Mouse (Mus musculus) T-helper 2 cell (primary cell): ENCODE data around the gene Ctsd.

Experiments
- in situ Hi-C: fragments of 300-600 bp; cut with MboI, MseI; formaldehyde crosslinking; loops from one replicate; pipeline ENCODE4 v1.15.1; 2025; ENCODE audit warnings: high pct_unique_total_duplicates

The Ctsd gene

DNA sequence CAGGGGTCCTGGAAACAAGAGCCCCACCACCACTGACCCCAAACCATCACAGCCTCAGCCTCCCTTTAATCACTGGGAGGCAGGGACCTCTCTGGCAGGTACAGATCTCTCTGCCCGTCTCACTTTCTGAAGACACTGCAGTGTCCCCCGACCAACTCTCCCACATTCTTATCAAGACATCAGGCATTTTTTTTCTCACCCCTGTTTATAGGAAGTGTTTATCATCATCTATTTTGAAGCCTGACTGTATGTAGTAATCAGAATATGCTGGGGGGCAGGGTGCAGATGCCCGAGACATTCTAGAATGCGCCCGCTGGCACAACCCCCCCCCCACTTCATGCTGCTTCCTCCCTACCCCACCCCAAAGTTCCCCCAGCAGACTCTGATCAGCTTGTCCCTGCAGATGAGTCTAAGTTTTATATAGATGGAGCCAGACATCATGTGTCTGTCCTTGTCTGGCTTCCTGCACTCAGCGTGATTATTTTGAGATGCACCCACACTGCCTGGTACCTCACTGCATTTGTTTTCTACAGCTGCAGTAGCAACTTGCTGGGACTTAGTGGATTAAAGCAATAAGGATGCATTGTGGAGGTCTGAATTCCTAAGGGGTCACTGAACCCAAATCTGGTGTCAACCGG is 12.4 kb upstream of the Ctsd start:
- in situ Hi-C loops = no loop called here

DNA sequence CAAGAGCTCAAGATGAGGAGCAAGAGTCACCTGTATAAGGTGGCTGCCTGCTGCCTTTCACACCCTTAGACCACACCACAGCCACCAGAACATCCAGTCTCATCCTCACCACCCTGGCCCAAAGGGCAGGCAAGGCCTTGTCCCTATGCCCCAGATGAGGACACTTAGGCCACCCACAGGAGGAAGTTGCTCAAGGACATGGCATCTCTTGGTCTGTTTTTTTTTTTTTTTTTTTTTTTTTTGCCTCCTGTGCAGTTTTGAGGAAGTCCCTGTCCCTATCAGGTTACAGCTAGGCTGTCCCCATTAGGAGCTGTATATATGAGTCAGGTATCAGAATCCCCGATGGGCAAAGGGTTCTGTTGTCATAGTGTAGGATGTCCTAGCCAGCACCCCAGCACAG is 11.4 kb upstream of the Ctsd start:
- in situ Hi-C loops = no loop called here

DNA sequence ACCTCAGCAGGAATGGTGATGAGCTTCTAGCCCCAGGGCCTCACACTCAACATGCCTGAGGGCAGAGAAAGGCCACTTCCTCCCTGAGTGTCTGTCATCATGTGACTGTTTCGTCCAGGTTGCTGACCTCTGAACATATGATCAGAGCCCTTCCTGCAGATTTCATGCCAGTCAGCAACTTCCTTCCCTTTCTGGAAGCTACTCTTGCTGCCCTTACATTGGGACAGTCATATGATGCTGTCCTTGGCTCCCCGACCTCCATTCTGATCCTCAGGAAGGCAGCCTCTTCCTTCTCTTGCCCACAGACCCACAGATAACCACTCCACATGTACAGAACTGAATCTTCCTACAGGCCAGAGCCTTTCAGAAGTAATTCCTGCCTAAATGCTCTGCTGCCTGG is 10.2 kb upstream of the Ctsd start:
- in situ Hi-C loops = no loop called here

DNA sequence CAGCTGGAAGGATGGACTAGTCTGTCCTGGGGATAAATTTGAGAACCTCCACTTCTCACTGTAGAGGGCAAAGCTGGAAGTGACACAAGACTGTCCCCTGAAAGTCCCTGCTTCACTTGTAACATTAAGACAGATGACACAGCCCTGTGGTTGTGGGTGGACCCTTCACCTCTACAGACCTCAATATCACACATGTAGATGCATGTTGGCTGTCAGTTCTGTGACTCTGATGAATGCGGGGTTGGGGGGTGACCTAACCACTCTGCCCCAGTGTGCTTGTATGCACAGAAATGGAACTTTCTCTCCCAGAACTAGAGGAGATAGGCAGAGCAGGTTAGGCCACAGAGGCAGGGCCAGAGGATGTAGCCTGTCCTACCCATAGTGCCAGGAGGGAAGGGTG is 8.8 kb upstream of the Ctsd start:
- in situ Hi-C loops = no loop called here

DNA sequence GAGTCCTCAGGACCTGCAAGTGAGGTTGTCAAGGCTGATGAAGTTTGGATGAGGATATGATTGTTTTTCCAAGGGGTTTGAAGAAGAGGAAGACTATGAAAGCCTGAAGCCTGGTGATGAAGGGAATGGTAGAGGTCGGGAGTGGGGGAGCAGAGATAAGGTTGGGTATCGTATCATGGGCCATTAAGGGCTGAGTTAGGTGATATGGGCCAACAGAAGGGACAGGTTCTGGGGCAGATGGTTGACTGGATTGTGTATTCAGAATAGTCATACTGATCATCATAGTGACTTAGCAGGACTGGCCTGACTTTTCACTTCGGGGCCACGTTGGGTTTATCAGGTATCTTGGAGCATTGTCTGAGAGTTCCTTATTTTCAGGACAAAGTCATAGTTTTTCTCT is 7.6 kb upstream of the Ctsd start:
- in situ Hi-C loops = no loop called here

DNA sequence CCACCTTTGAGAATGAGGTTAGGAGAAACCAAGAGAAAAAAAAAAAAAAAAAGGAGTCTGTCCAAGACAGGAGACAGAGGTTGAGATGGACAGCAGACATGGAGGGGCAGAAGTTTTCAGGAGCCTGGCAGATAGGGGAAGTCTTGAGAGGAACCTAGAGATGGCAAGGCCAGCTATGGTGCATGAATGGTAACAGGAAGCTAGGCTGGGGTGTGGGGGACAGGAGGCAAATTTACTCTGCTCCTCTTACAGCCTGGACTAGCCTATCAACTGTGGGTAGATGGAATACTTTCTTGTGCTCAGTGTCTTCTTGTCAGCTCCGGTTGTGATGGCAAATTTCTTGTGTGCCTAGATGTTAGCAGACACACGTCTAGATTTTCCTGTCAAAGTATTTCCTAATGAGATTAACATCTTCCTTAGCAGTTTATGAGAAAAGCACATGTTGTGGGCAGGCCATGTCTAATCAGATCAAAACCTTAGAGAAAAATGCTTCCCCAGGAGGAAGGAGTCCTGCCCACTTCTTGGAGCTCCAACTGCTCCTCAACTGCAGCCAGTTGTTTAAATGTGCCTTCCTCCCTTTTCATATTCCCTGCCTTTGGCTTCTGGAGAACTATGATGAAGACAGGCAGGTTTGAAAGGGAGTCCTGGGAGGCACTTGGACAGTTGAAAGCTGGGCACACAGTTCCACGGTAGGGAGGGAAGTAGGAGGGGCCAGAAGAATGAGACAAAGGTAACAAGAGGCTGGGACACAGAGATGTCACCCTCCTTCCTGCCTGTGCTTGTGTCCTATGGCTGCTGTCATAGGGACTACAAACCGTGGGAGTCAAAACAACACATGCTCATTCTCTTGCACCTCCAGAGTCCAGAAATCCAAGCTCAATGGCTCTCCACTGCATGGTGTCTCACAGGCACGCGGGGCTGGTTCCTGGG is 6.7 kb upstream of the Ctsd start:
- in situ Hi-C loops = no loop called here

DNA sequence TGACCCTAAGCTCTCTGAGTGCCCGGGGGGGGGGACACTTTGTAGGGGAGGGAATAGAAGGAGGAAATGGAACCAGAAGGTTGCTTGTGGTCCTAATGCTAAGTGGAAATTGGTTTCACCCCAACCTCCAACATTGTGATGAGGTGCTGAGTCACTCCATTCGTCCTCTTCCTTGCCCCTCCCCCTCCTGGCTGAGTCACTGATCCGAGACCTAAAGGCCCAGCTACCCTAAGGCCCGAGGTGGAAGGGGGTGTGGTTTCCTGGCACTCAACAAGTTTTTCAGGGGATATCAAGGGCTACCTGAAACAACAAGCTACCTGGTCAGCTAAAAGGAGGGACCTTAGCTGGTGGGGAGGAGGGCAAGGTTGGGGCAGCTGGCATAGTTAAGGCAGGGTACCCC is 5.4 kb upstream of the Ctsd start:
- in situ Hi-C loops = no loop called here

DNA sequence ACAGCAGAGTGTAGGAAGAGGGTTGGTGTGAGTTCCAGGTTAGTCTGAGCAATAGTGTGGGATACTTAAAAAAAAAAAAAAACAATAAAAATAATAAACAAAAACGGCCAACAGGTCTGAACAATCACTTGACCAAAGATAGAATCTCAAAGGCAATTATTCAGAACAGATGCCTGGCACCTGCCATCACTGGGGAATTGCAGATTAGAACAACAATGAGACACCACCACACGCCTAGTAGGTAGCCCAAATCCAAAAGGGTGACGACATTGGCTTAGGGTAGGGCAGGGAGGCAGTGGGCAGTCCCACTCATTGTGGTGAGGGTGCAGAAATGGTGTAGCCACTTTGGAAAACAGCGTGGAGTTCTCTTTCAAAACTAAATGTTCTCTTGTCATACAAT is 3.8 kb upstream of the Ctsd start:
- in situ Hi-C loops = no loop called here

DNA sequence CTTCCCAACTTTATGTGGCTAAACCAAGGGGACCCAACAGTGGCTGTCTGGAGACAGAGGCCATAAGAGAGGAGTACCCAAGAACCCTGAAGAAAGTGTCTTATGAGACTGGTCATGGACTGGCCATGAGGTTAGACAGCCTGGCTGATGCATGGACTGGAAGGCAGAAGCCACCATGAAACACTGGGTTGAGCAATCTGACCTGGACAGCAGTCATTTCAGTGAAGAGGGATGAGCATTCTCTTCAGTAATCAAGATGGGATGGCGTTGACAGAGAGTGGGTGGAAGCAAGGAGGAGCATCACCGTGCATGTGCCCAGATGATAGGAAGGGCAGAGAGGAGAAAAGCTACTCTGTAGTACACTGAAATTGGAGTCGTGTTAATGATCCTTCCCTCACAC is 3.3 kb upstream of the Ctsd start:
- in situ Hi-C loops = no loop called here

DNA sequence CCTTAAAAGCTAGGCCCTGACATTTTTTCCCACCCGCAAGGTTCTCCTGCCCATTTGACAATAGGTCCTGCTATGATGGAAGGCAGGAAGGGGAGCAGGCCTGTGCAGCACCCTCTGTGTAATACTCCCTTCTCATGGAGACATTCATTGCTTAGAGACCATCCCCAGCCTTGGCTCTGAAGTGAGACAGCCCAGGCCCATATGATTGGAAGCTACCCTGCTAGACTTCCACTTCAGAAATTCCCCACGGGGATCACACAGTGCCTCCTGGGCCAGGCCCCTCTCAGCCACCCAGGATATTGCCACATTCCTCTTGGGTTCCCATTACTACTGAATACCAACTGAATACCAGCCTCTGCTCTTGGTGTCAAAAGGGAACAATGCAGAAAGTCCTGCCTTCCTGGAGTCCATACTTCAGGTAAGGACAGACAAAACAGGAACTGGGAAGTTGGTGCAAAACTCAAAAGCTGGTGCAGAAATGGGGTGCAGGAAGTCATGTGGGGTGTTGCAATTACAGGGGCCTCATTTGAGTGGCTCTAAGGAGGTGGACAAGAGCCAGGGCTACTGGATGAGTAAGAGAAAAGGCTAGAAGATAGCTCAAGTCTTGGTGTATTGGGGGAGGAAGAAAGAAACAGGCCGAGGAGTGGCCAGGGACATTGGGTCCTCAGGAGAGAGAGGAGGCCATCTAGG is 2.3 kb upstream of the Ctsd start:
- in situ Hi-C loops = no loop called here

DNA sequence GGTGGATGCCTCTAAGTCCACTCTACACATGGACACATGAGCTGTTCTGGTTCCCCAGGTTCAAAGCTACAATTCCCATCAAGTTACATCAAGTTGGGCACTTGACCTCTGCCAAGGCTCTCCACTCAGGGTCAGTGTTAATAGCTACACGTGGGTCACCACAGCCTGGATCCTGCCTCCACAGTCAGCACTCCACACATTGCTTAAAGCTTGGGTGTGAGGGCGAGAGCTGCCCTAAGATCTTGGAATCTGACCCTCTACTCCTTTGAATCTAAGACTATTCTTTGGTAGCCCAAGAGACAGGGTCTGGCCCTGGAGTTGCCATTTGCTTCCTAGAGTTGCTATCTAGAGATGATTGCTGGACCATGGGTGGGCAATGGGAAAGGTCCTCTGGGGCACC is 902 bp upstream of the Ctsd start:
- in situ Hi-C loops = no loop called here

DNA sequence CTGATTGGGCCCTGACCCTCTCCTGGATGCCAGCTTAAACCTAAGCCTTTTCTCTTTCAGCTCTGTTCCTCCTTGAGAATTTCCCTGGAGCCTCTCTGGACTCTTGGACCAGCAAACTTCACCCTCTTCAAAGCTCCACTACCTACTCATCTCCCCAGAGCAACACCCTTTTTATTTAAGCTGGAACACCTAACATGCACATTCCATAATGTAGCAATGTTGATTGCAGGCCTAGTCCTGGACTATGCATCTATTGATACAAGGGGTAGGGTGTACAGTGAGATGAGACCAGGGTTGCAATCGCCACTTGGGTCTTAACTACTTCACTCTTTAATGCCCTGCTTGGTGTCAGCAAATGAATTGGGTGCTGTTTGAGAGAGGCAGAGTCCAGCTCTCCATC is 360 bp upstream of the Ctsd start:
- in situ Hi-C loops = no loop called here

DNA sequence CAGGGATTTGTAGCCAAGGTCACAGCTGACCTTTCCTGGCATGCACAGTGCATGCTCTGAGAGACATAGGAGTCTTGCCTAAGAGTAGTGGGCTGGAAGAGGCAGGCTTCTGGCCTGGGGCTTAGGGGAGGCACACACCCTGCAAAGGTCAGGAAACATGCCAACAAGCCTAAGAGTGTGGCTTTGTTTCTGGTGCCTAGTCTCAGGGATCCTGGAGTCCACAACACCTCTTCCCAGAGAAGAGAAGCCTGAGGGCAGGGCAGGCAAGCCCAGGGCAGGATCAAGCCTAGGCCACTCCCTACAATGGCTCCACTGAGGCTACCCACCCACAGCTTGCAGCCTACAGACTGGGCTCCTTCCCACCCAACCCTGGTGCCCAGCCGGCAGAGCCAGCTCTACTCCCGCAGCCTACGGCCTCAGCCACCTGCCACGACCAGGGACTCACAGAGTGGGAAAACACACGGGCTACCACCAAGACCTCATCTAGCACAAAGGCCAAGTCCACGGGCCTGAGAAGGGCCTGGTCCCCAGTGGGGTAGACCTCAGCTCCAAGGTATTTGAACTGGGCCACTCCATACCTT is 1.1 kb downstream of the Ctsd start:
- in situ Hi-C loops = no loop called here

DNA sequence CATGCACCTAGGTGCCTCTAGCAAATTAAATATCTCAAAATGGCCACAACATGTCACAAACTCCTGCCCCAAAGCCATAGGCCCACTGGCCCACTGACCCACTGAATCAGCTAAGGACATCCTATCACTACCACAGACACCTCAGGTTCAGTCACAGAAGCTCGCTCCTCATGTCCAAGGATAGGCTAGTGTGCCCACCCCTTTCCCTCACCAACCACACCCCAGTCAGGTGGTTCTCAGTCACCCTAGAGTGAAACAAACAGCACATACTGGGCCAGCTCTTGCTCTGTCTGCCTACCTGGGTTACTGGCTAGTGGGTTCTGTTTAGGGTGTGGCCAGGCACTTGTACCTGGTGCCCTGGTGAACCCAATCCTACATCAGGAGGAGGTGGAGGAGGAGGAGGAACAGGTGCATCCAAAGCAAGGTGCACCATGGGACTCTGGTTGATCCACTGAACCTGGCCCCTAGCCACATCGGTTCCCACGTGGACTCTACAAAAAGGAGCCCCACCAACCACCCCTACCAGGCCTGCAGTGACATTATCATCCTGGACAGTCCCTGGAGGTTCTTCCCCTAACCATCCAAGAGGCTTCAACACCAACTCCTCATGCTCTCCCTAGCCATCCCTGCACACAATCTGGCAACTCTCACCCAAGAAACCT is 2.0 kb downstream of the Ctsd start:
- in situ Hi-C loops = no loop called here

DNA sequence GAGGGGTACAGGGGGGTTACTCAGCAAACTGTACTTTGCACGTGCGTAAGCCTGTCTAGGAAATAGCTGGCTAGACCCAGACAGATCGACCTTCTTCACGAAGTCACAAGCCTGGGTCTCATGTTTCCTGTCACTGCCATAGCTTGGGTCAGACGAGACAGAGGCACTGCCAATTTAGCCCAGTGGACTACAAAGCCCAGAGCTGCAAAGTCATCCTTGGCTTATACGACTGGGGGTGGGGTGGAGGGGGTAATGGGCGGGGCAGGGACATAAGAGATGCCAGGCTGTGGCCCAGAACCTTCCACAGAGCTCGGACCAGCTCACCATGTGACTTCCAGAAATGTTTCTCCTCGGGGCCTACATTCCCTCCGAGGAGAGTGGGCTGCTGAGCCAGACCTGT is 3.5 kb downstream of the Ctsd start:
- in situ Hi-C loops = no loop called here

DNA sequence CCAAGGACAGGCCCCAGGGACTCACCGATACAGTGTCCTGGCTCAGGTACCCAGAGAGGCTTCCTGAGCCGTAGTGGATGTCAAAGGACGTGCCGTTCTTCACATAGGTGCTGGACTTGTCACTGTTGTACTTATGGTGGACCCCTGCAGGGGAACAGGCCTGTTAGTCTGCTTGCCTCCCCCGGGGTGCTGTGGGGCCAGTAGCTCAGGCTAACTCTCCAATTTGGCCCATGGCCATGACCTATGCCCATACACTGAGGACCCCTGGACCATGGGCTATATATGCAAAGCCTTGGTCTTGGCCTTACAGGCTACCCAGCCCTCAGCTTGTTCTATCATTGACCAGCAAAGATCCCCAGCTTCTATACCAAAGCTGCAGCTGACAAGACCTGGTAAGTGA is 5.3 kb downstream of the Ctsd start, which contains the start of gene Gm49369:
Gene Gm49369, minus strand, starts transcription at position 101 of the 400 bp plus-strand sequence.
- in situ Hi-C loops = no loop called here

DNA sequence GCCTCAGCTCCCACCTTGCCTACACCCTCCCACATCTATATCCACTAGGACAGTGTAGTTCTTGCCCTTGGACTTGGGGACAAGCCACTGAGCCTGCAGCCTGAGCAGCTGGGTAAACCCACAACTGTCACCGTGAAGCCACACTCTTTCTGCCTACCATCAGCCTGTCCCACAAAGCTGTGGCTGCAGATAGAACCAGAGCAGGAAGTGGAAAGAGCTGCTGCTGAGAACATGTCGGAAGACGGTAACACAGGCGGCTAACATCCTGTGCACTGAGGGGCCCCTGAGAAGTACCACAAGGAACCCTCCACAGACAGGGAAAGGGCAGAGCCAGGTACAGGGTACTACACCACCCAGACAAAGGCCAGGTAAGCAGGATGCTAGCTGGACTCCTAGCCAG is 6.7 kb downstream of the Ctsd start:
- in situ Hi-C loops = no loop called here

DNA sequence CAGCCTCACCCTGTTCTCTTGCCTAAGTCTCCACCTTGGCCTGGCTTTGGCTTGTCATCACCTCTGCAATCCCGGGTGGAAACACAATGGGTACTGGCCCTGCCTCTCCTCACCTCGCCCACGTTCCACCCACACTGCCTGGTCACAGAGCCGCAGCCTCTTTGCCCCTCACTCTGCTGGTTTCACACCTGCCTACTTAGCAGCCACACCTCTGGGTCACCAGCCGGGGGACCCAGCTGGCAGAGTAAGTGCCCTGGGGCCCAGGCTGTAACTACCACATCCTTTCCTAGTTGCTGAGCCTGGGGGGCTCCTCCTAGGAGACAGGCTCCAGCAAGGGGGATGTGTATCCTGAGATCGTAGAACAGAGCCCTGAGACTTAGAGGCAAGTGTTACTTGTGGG is 8.7 kb downstream of the Ctsd start:
- in situ Hi-C loops = loop anchor here (5.0 kb wide), 1 partner anchor 48 kb away; no protein-coding TSS in a partner anchor

DNA sequence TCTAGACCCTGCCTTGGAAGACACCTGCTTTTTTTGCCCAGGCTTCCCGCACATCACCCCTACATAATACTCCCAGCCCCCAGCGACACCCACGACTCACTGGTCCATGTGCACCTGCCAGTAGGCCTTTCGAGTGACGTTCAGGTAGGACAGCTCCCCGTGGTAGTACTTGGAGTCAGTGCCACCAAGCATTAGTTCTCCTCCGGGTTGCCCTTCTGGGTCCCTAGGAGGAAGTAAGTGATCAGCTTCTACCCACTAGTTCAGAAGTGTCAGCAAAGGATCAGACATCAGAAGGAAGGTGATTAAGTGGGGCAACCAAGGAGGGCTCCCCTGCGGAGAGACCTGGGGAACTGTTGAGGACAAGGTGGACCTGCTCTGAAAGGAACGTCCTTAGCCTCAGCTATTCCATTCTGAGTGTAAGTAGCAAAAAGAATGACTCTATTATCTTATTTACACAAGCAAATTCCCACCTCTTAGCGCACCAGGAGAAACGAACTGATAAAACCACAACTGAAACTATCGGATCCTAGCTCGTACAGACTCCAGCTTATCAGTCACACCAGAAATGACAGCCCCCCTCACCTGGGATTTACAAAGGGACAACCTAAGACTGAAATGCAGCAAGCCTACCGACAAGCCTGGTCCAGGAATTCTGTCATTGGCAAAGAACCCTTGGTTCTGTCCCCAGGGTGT is 10.5 kb downstream of the Ctsd start:
- in situ Hi-C loops = loop anchor here (5.0 kb wide), 1 partner anchor 50 kb away; no protein-coding TSS in a partner anchor

DNA sequence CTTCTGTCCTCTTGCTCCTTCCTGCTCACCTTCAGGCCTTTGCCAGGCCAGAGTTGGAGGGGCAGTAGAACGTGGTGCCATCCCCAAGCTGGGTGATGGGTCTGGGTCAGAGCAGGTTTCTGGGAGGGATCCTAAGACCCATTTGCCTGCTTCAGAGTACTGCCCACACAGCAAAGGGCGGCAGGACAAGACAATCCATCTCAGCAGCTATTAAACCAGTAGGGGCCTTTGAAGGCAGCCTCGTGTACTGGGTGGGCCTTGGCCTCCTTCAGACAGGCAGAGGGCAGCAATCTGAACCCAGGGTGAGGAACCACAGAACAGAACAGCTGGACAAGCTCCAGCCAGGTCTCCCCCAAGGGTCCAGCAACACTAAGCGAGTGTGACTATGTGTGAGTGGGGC is 11.7 kb downstream of the Ctsd start:
- in situ Hi-C loops = loop anchor here (5.0 kb wide), 1 partner anchor 51 kb away; no protein-coding TSS in a partner anchor

DNA sequence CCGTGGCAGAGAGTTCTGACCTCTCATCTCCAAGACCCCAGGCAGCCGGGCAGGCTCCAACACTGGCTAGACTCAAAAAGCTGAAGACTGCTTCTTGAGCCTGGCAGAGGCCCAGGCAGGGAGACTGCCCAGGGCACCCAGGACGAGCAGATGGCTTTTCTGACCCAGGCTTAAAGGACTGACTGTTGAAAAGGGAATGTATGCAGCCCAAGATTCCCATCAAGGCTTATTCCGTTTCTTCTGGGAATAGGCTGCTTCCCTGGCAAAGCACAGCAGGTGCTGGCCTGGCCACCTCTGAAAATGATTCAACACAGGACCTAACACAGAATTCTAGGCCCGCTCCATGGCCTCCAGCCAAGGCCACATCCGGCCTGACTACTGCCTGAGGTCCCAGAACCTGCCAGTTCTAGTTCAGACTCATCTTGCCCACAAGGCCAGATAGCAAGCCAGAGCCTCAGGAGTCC is 12.5 kb downstream of the Ctsd start:
- in situ Hi-C loops = loop anchor here (5.0 kb wide), 1 partner anchor 52 kb away; no protein-coding TSS in a partner anchor
